Mouse (Mus musculus) neural tube, embryonic 10.5 days (tissue): ENCODE data around the gene Fbxo3.
"Not testable (repeated sequence)": the region's sequence is repeated elsewhere in the genome, so short reads cannot be mapped to it uniquely, and the experiment has no call there.

Experiments
- DNase-seq: peaks from one replicate; pipeline ENCODE4 v3.0.0-alpha.2; 2017; ENCODE audit warnings: low spot score; ENCODE audit errors: extremely low spot score

Fbxo3 gene

GRCm38 (mm10) chr2:104096256-104096655 is 68.7 kb downstream of the Fbxo3 start:
- no peak for DNase-seq

GRCm38 (mm10) chr2:104096796-104097195 is 69.3 kb downstream of the Fbxo3 start:
- DNase-seq, result not testable (repeated sequence)

GRCm38 (mm10) chr2:104097396-104097795 is 69.9 kb downstream of the Fbxo3 start:
- not testable (repeated sequence) for DNase-seq

- no peak for DNase-seq
Measured at GRCm38 (mm10) chr2:104098529-104099230, 71.2 kb downstream of the Fbxo3 start.

GRCm38 (mm10) chr2:104099231-104099585 is 71.7 kb downstream of the Fbxo3 start:
- no peak for DNase-seq

- no peak for DNase-seq
Measured at GRCm38 (mm10) chr2:104099946-104100345, 72.4 kb downstream of the Fbxo3 start.

- no peak for DNase-seq
Measured at GRCm38 (mm10) chr2:104104800-104105199, 77.3 kb downstream of the Fbxo3 start.

GRCm38 (mm10) chr2:104109021-104109420 is 81.5 kb downstream of the Fbxo3 start:
- not testable (repeated sequence) for DNase-seq

GRCm38 (mm10) chr2:104109528-104109927 is 82.0 kb downstream of the Fbxo3 start:
- no peak for DNase-seq

- no peak for DNase-seq
Measured at GRCm38 (mm10) chr2:104110031-104110430, 82.5 kb downstream of the Fbxo3 start.

- not testable (repeated sequence) for DNase-seq
Measured at GRCm38 (mm10) chr2:104111170-104111797, 83.8 kb downstream of the Fbxo3 start.
